Mouse (Mus musculus) Muller cell, postnatal 12 days (primary cell): Measurements from ENCODE around the gene Zfp92.

Source experiments
- DNase-seq: peaks from one replicate; pipeline ENCODE4 v3.0.0-alpha.2; 2015; ENCODE audit errors: inconsistent ontology term

Zfp92 gene

DNA sequence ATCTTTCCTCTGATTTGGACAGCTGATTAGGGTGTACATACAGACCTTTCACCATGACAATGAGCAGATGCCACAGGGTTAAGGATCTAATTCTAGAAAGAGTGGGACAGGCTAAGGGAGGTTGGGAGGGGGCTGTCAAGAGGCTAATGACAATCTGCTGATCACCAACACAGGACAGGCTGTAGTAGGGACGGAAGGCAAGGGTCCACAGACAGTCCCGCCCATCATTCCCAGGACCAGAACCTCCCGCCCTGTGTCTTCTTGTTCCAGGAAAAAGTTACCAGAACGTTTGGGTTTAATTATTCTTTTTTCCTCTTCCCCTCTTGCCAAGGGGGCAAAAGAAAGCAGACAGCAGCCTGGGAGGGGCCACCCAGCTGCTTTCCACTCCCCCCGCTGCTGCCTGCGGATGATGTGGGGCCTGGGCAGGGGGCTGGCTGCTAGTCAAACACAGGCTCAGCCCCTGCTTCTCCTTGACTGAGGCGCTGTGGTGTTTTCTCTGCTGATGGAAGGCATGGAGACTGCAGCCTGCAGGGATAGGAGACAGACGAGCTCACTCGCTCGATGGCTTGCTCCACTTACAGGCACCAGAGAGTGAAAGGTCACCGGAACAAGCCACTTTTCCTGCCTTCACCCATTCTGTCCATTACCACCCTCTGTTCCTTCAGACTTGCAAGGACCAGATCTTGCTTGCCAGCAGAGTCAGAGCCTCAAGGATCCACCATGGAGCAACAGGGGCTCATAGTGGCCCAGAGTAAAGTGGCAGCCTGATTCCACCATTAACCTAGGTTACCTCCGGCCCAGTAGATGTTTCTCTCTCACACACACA, 63.7 kb downstream of the Zfp92 start:
- DNase-seq, result no peak

DNA sequence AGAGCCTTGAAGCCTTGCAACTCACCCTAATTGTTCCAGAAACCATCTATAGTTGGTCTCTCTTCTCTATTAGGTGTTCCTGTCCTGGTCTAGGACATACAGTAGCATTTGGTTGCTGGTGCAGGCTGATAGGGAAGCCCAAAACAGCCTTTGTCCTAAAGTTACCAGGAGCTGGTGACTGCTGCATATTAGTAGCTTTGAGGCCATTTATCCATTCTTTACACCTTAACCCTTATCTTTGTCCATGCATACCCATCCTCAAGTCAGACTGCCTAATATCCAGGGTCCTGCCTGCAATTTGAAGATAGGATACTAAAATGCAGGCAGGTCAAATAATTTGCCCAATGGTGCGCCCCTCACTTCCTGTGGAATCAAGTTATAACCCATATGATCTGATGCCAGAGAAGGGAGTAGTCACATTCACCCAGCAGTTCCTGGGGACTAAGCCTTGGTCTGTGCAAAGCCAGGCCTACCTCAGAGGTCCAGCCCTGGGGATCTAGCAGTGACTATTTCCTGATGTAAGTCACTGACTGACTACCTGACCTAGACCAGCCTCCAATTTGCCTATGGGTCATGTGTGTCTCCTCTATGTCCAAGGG, 64.9 kb downstream of the Zfp92 start:
- no peak for DNase-seq

DNA sequence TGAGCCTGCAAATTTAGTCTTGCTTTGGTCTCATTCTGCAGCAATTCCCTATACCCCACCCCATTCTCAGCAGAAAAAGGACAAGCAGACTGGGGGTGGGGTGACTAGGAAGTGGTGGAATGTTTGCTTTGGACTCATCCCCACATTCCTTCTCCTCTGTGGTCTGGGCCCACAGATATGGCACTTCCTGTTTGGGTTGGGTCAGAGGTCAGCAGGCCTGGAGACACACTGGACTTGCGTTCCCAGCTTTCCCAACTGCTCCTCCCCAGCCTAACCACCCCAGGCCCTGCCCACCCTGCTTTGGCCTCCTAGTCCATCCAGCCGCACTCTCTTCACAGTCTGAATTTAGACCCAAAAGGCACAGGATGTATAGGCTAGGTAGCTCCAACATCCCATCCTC, 65.7 kb downstream of the Zfp92 start:
- DNase-seq, result peak; percentile 86

- no peak for DNase-seq
These were observed 66.6 kb downstream of the Zfp92 start for GRCm38 (mm10) chrX:73477500-73477899.
